Mouse (Mus musculus) fat pad, adult 2 months (tissue): ENCODE measurements at regions not wholly inside any gene's neighbourhood (a gene's known extent, or its start where the extent isn't known, plus 50 kb on each side); places are given as distances from the start of the nearest gene placed in this dataset.
"Not testable (repeated sequence)": the region's sequence is repeated elsewhere in the genome, so short reads cannot be mapped to it uniquely, and the experiment has no call there.

Source experiments
- DNase-seq: peaks from one replicate; pipeline ENCODE4 v3.0.0-alpha.2; 2011; ENCODE audit warnings: low read depth, low spot score; ENCODE audit errors: extremely low read depth

- DNase-seq = no peak
Measured at GRCm38 (mm10) chr1:81632704-81633103, 556.0 kb downstream of the Nyap2 start.

- DNase-seq = no peak
Measured at GRCm38 (mm10) chr1:81637357-81637756, 560.6 kb downstream of the Nyap2 start.

- DNase-seq = no peak
Measured at GRCm38 (mm10) chr1:81652990-81653717, 576.4 kb downstream of the Nyap2 start.

GRCm38 (mm10) chr1:81661245-81661644 lies 571.7 kb upstream of the Gm9747 start:
- DNase-seq = no peak

- no peak for DNase-seq
Measured at GRCm38 (mm10) chr1:81671142-81671541, 561.8 kb upstream of the Gm9747 start.

- peak; percentile 64 for DNase-seq
Measured at GRCm38 (mm10) chr1:81671725-81672124, 561.2 kb upstream of the Gm9747 start.

GRCm38 (mm10) chr1:81675576-81676342 lies 557.2 kb upstream of the Gm9747 start:
- peak; percentile 88 for DNase-seq

- DNase-seq = peak; percentile 96
Measured at GRCm38 (mm10) chr1:81677768-81678400, 555.0 kb upstream of the Gm9747 start.

- no peak for DNase-seq
Measured at GRCm38 (mm10) chr1:81696129-81696528, 536.8 kb upstream of the Gm9747 start.

GRCm38 (mm10) chr1:81709169-81709568 lies 523.7 kb upstream of the Gm9747 start:
- no peak for DNase-seq

GRCm38 (mm10) chr1:81717091-81717490 lies 515.8 kb upstream of the Gm9747 start:
- no peak for DNase-seq

GRCm38 (mm10) chr1:81718233-81718632 lies 514.7 kb upstream of the Gm9747 start:
- no peak for DNase-seq

GRCm38 (mm10) chr1:81724859-81725258 lies 508.1 kb upstream of the Gm9747 start:
- no peak for DNase-seq

GRCm38 (mm10) chr1:81726268-81727132 lies 506.4 kb upstream of the Gm9747 start:
- no peak for DNase-seq

- no peak for DNase-seq
Measured at GRCm38 (mm10) chr1:81737111-81737833, 495.6 kb upstream of the Gm9747 start.

- DNase-seq = no peak
Measured at GRCm38 (mm10) chr1:81738384-81738783, 494.5 kb upstream of the Gm9747 start.

- DNase-seq = no peak
Measured at GRCm38 (mm10) chr1:81739392-81739791, 493.5 kb upstream of the Gm9747 start.

- peak; percentile 5 for DNase-seq
Measured at GRCm38 (mm10) chr1:81739981-81740380, 492.9 kb upstream of the Gm9747 start.

GRCm38 (mm10) chr1:81741882-81742281 lies 491.0 kb upstream of the Gm9747 start:
- not testable (repeated sequence) for DNase-seq

GRCm38 (mm10) chr1:81744524-81744923 lies 488.4 kb upstream of the Gm9747 start:
- DNase-seq = peak; percentile 49
